Mouse (Mus musculus) forebrain, embryonic 16.5 days (tissue): ENCODE data around the gene Fbxo6. TPM values are rescaled to one million over a fixed set of nuclear protein-coding genes. Genes with fewer than 3 reads are reported as not detected.
A peak's percentile ranks its signal among the peaks of the same experiment; 100 is the strongest.

Experiments
- ATAC-seq: fragments of 200-750 bp; cut with Nextera tagmentation; 2 replicates; pipeline ENCODE4 v1.8.0; 2017; ENCODE audit warnings: mild to moderate bottlenecking, moderate library complexity
- H3K27ac ChIP-seq: fragments of 300-500 bp; sonication (generic); 2 replicates; pipeline ENCODE4 v1.5.1; 2014; ENCODE audit warnings: low read length, control low read depth
- H3K27me3 ChIP-seq: fragments of 300-500 bp; sonication (generic); replicated peaks from 2 replicates; pipeline ENCODE4 v1.6.1; 2014; ENCODE audit warnings: low read length; ENCODE audit not compliant: control insufficient read depth, insufficient read depth
- H3K36me3 ChIP-seq: fragments of 300-500 bp; sonication (generic); 2 replicates; pipeline ENCODE4 v1.6.1; 2014; ENCODE audit not compliant: control insufficient read depth, insufficient read depth
- H3K4me1 ChIP-seq: fragments of 300-500 bp; sonication (generic); replicated peaks from 2 replicates; pipeline ENCODE4 v1.6.1; 2014; ENCODE audit warnings: low read length; ENCODE audit not compliant: control insufficient read depth, insufficient read depth
- H3K4me2 ChIP-seq: fragments of 300-500 bp; sonication (generic); 2 replicates; pipeline ENCODE4 v1.6.1; 2014; ENCODE audit warnings: mild to moderate bottlenecking, low read length, control low read depth
- H3K4me3 ChIP-seq: fragments of 300-500 bp; sonication (generic); replicated peaks from 2 replicates; pipeline ENCODE4 v1.5.1; 2014; ENCODE audit warnings: mild to moderate bottlenecking, low read length, control low read depth
- H3K9ac ChIP-seq: fragments of 300-500 bp; sonication (generic); replicated peaks from 2 replicates; pipeline ENCODE4 v1.6.1; 2014; ENCODE audit warnings: low read depth, low read length, control low read depth
- H3K9me3 ChIP-seq: fragments of 300-500 bp; sonication (generic); 2 replicates; pipeline ENCODE4 v1.6.1; 2016; ENCODE audit warnings: low read length; ENCODE audit not compliant: control insufficient read depth
- WGBS: fragments of 180-500 bp; shearing (Covaris S2); extraction: QIAGEN DNeasy Blood & Tissue Kit; methylation state at CpG from one replicate; pipeline ENCODE4 v1.1.7; 2014; 5-methylcytosine and 5-hydroxymethylcytosine counted together
- microRNA-seq: library from miRNA; unstranded; fragments of <30 nt; microRNA quantifications from one replicate; pipeline ENCODE4, GENCODE M21; 2017
- polyA plus RNA-seq: library from polyadenylated mRNA; unstranded; fragments of >200 nt; fragmentation: Nextera tagmentation; extraction: Ambion mirVana; gene quantifications from 2 replicates; pipeline ENCODE4 v1.2.1, GENCODE M21; 2015

Gene Fbxo6
- polyA plus RNA-seq, 1 experiment from 2014 or later, result 17.7 TPM

- Histone ChIP-seq H3K9me3 (no peaks in the 10 kb centered on the region), H3K27ac (no peak overlapping the region), H3K36me3 (peaks cover 25% of the 10 kb centered on the region), H3K4me3 (no peak overlapping the region), H3K9ac (no peak overlapping the region), H3K4me1 (peaks cover 26% of the 10 kb centered on the region), H3K4me2 (no peak overlapping the region), H3K27me3 (no peaks in the 10 kb centered on the region)
- no peak for ATAC-seq
- WGBS, result 56% methylated on average over 7 of the region's 7 CpGs
These were observed 43.3 kb downstream of the Fbxo6 start for GRCm38 (mm10) chr4:148108565-148109100.

- H3K36me3 ChIP-seq, result peaks cover 17% of the 10 kb centered on the region
- no peaks in the 10 kb centered on the region for H3K9me3 ChIP-seq
- H3K4me3 ChIP-seq, result no peak overlapping the region
- peaks cover 26% of the 10 kb centered on the region for H3K4me1 ChIP-seq
- 62% methylated on average over 22 of the region's 22 CpGs for WGBS
- peak overlapping the region; percentile 74 for H3K27ac ChIP-seq
- no peak overlapping the region for H3K9ac ChIP-seq
- no peak overlapping the region for H3K4me2 ChIP-seq
- no peaks in the 10 kb centered on the region for H3K27me3 ChIP-seq
- peak; percentile 79 for ATAC-seq
These were observed 44.2 kb downstream of the Fbxo6 start for GRCm38 (mm10) chr4:148107621-148108291.

- no peak overlapping the region for H3K4me2 ChIP-seq
- peaks cover 33% of the 10 kb centered on the region for H3K4me1 ChIP-seq
- peaks cover 9% of the 10 kb centered on the region for H3K36me3 ChIP-seq
- no peaks in the 10 kb centered on the region for H3K27me3 ChIP-seq
- WGBS, result 90% methylated on average over 3 of the region's 3 CpGs
- H3K9me3 ChIP-seq, result no peaks in the 10 kb centered on the region
- no peak overlapping the region for H3K9ac ChIP-seq
- ATAC-seq, result no peak
- H3K4me3 ChIP-seq, result no peak overlapping the region
- H3K27ac ChIP-seq, result no peak overlapping the region
These were observed 47.8 kb downstream of the Fbxo6 start for GRCm38 (mm10) chr4:148104146-148104545.

GRCm38 (mm10) chr4:148101801-148102527, 50.0 kb downstream of the Fbxo6 start:
- H3K4me1 ChIP-seq, result peaks cover 14% of the 10 kb centered on the region
- peak overlapping the region; percentile 32 for H3K9ac ChIP-seq
- 14% methylated on average over 29 of the region's 29 CpGs for WGBS
- no peaks in the 10 kb centered on the region for H3K27me3 ChIP-seq
- H3K9me3 ChIP-seq, result no peaks in the 10 kb centered on the region
- peaks cover 5% of the 10 kb centered on the region; the same call in 1 of the 2 replicates for H3K36me3 ChIP-seq
- H3K4me3 ChIP-seq, result peak overlapping the region; percentile 18
- H3K27ac ChIP-seq, result peak overlapping the region; percentile 34
- ATAC-seq, result peak; percentile 90
- peak overlapping the region; percentile 38 for H3K4me2 ChIP-seq

GRCm38 (mm10) chr4:148098666-148099065, 53.3 kb downstream of the Fbxo6 start:
- Histone ChIP-seq H3K27me3 (no peaks in the 10 kb centered on the region), H3K36me3 (no peaks in the 10 kb centered on the region; the same call in 1 of the 2 replicates), H3K4me3 (no peak overlapping the region), H3K4me1 (peaks cover 11% of the 10 kb centered on the region), H3K4me2 (no peak overlapping the region), H3K9me3 (no peaks in the 10 kb centered on the region), H3K9ac (no peak overlapping the region), H3K27ac (no peak overlapping the region)
- no peak for ATAC-seq
- 86% methylated on average over 3 of the region's 3 CpGs for WGBS

- no peak overlapping the region for H3K27ac ChIP-seq
- H3K36me3 ChIP-seq, result no peaks in the 10 kb centered on the region; the same call in 1 of the 2 replicates
- H3K4me1 ChIP-seq, result peaks cover 11% of the 10 kb centered on the region
- 74% methylated on average over 2 of the region's 2 CpGs for WGBS
- H3K4me2 ChIP-seq, result no peak overlapping the region
- H3K27me3 ChIP-seq, result no peaks in the 10 kb centered on the region
- no peak overlapping the region for H3K9ac ChIP-seq
- H3K9me3 ChIP-seq, result no peaks in the 10 kb centered on the region
- ATAC-seq, result no peak
- no peak overlapping the region for H3K4me3 ChIP-seq
These were observed 54.0 kb downstream of the Fbxo6 start for GRCm38 (mm10) chr4:148097936-148098335.

Small RNA genes lying within 50 kb of the gene (microRNA-seq; reads per million reads assigned to microRNA genes)
- gene Mir7022, result not detected

Other genes starting within 250 kb of the Fbxo6 start
- gene Mfn2, start 247.4 kb downstream of the Fbxo6 start, polyA plus RNA-seq, result 82.4 and 90.7 TPM in 2 replicates
- gene Plod1, start 215.4 kb downstream of the Fbxo6 start, polyA plus RNA-seq, result 16.3 and 18.1 TPM in 2 replicates
- gene 2510039O18Rik, start 211.2 kb downstream of the Fbxo6 start, polyA plus RNA-seq, result 10.0 and 11.2 TPM in 2 replicates
- gene Nppb, start 166.4 kb downstream of the Fbxo6 start, polyA plus RNA-seq, result not detected in 2 replicates
- 0.83 TPM in 1 of 2 replicates, not detected in the other for gene Nppa, start 151.4 kb downstream of the Fbxo6 start, polyA plus RNA-seq
- 34.3 and 40.6 TPM in 2 replicates for gene Clcn6, start 113.3 kb downstream of the Fbxo6 start, polyA plus RNA-seq
- gene Mthfr, start 113.1 kb downstream of the Fbxo6 start, polyA plus RNA-seq, result 17.3 and 22.0 TPM in 2 replicates
- 4.7 and 5.5 TPM in 2 replicates for gene Agtrap, start 64.1 kb downstream of the Fbxo6 start, polyA plus RNA-seq
- 127 TPM in 2 replicates for gene Mad2l2, start 21.8 kb downstream of the Fbxo6 start, polyA plus RNA-seq
- gene Draxin, start 21.4 kb downstream of the Fbxo6 start, polyA plus RNA-seq, result 22.7 and 23.5 TPM in 2 replicates
- gene Fbxo44, start 8.3 kb upstream of the Fbxo6 start, polyA plus RNA-seq, result 60.3 and 67.1 TPM in 2 replicates
- gene Fbxo2, start 8.5 kb upstream of the Fbxo6 start, polyA plus RNA-seq, result 4.3 and 4.7 TPM in 2 replicates
- gene Disp3, start 135.8 kb upstream of the Fbxo6 start, polyA plus RNA-seq, result 11.8 and 12.2 TPM in 2 replicates